Mouse (Mus musculus): ENCODE data around the gene Agpat3. TPM values are rescaled to one million over a fixed set of nuclear protein-coding genes. Genes with fewer than 3 reads are reported as not detected.
A peak's percentile ranks its signal among the peaks of the same experiment; 100 is the strongest.

Agpat3 gene
- polyA plus RNA-seq, 2 experiments, result 83.0 to 111 TPM

GRCm38 (mm10) chr10:78355931-78356593 lies 3.8 kb upstream of the Agpat3 start:
- DNase-seq (ENCODE audit: low spot score) (peak; percentile 26), ATAC-seq (ENCODE audit: low FRiP score, low read depth) (peak; percentile 38; the same call in 1 of the 2 replicates)
- WGBS, result 26% methylated on average over 1 of the region's 1 CpGs
- Histone ChIP-seq H3K36me3 (ENCODE audit: control insufficient read depth, insufficient read depth, low read length) (no peaks in the 10 kb centered on the region), H3K9ac (ENCODE audit: low read depth, low read length, severe bottlenecking) (no peak overlapping the region), H3K27ac (replicated peaks; ENCODE audit: low read depth, low read length) (no peak overlapping the region), H3K4me2 (replicated peaks; ENCODE audit: low read depth, low read length, severe bottlenecking) (no peak overlapping the region), H3K4me1 (ENCODE audit: control insufficient read depth, insufficient read depth, low read length) (peaks cover 6% of the 10 kb centered on the region), H3K9me3 (ENCODE audit: control insufficient read depth, low read length) (no peaks in the 10 kb centered on the region), H3K27me3 (ENCODE audit: control insufficient read depth, insufficient read depth, low read length) (no peaks in the 10 kb centered on the region), H3K4me3 (replicated peaks; ENCODE audit: low read length) (no peak overlapping the region)
- TF ChIP-seq POLR2A (IDR thresholded peaks at IDR 0.05; ENCODE audit: borderline replicate concordance, extremely low read depth, insufficient read depth, insufficient read length), result no peak

- Histone ChIP-seq H3K4me2 (replicated peaks; ENCODE audit: low read depth, low read length, severe bottlenecking) (no peak overlapping the region), H3K9me3 (ENCODE audit: control insufficient read depth, low read length) (no peaks in the 10 kb centered on the region), H3K9ac (ENCODE audit: low read depth, low read length, severe bottlenecking) (peak overlapping the region; percentile 97; the same call in 1 of the 2 replicates), H3K36me3 (ENCODE audit: control insufficient read depth, insufficient read depth, low read length) (0 out of 2 replicates have a peak, but pooled peaks cover 4% of the 10 kb centered on the region), H3K4me3 (replicated peaks; ENCODE audit: low read length) (peak overlapping the region; percentile 85; the same call in 1 of the 2 replicates), H3K27ac (replicated peaks; ENCODE audit: low read depth, low read length) (no peak overlapping the region), H3K4me1 (ENCODE audit: control insufficient read depth, insufficient read depth, low read length) (peaks cover 13% of the 10 kb centered on the region), H3K27me3 (ENCODE audit: control insufficient read depth, insufficient read depth, low read length) (no peaks in the 10 kb centered on the region)
- no peak for ATAC-seq (ENCODE audit: low FRiP score, low read depth)
- DNase-seq (ENCODE audit: low spot score), result no peak
- WGBS, result 43% methylated on average over 4 of the region's 4 CpGs
- no peak for TF ChIP-seq POLR2A (IDR thresholded peaks at IDR 0.05; ENCODE audit: borderline replicate concordance, extremely low read depth, insufficient read depth, insufficient read length)
Measured at GRCm38 (mm10) chr10:78353196-78353595, 907 bp upstream of the Agpat3 start.

GRCm38 (mm10) chr10:78352666-78353030 lies 359 bp upstream of the Agpat3 start:
- no peak for TF ChIP-seq POLR2A (IDR thresholded peaks at IDR 0.05; ENCODE audit: borderline replicate concordance, extremely low read depth, insufficient read depth, insufficient read length)
- Histone ChIP-seq H3K27ac (replicated peaks; ENCODE audit: low read depth, low read length) (peak overlapping the region; percentile 76), H3K4me3 (replicated peaks; ENCODE audit: low read length) (peak overlapping the region; percentile 85), H3K27me3 (ENCODE audit: control insufficient read depth, insufficient read depth, low read length) (no peaks in the 10 kb centered on the region), H3K9ac (ENCODE audit: low read depth, low read length, severe bottlenecking) (peak overlapping the region; percentile 97), H3K9me3 (ENCODE audit: control insufficient read depth, low read length) (no peaks in the 10 kb centered on the region), H3K4me2 (replicated peaks; ENCODE audit: low read depth, low read length, severe bottlenecking) (peak overlapping the region; percentile 79), H3K4me1 (ENCODE audit: control insufficient read depth, insufficient read depth, low read length) (peaks cover 13% of the 10 kb centered on the region), H3K36me3 (ENCODE audit: control insufficient read depth, insufficient read depth, low read length) (0 out of 2 replicates have a peak, but pooled peaks cover 4% of the 10 kb centered on the region)
- ATAC-seq (ENCODE audit: low FRiP score, low read depth) (no peak), DNase-seq (ENCODE audit: low spot score) (no peak)
- WGBS, result 19% methylated on average over 8 of the region's 8 CpGs

- ATAC-seq (ENCODE audit: low FRiP score, low read depth) (no peak), DNase-seq (ENCODE audit: low spot score) (no peak)
- Histone ChIP-seq H3K36me3 (ENCODE audit: control insufficient read depth, insufficient read depth, low read length) (0 out of 2 replicates have a peak, but pooled peaks cover 4% of the 10 kb centered on the region), H3K9me3 (ENCODE audit: control insufficient read depth, low read length) (no peaks in the 10 kb centered on the region), H3K27ac (replicated peaks; ENCODE audit: low read depth, low read length) (peak overlapping the region; percentile 76), H3K4me2 (replicated peaks; ENCODE audit: low read depth, low read length, severe bottlenecking) (peak overlapping the region; percentile 79), H3K27me3 (ENCODE audit: control insufficient read depth, insufficient read depth, low read length) (no peaks in the 10 kb centered on the region), H3K9ac (ENCODE audit: low read depth, low read length, severe bottlenecking) (peak overlapping the region; percentile 97), H3K4me3 (replicated peaks; ENCODE audit: low read length) (peak overlapping the region; percentile 85), H3K4me1 (ENCODE audit: control insufficient read depth, insufficient read depth, low read length) (peaks cover 13% of the 10 kb centered on the region)
- 2% methylated on average over 13 of the region's 13 CpGs for WGBS
- no peak for TF ChIP-seq POLR2A (IDR thresholded peaks at IDR 0.05; ENCODE audit: borderline replicate concordance, extremely low read depth, insufficient read depth, insufficient read length)
Measured at GRCm38 (mm10) chr10:78351564-78351886, 764 bp downstream of the Agpat3 start.

GRCm38 (mm10) chr10:78350796-78351556 lies 1.3 kb downstream of the Agpat3 start:
- Histone ChIP-seq H3K4me1 (ENCODE audit: control insufficient read depth, insufficient read depth, low read length) (peaks cover 13% of the 10 kb centered on the region), H3K9me3 (ENCODE audit: control insufficient read depth, low read length) (no peaks in the 10 kb centered on the region), H3K27ac (replicated peaks; ENCODE audit: low read depth, low read length) (no peak overlapping the region), H3K9ac (ENCODE audit: low read depth, low read length, severe bottlenecking) (peak overlapping the region; percentile 97), H3K36me3 (ENCODE audit: control insufficient read depth, insufficient read depth, low read length) (0 out of 2 replicates have a peak, but pooled peaks cover 4% of the 10 kb centered on the region), H3K4me2 (replicated peaks; ENCODE audit: low read depth, low read length, severe bottlenecking) (peak overlapping the region; percentile 79), H3K27me3 (ENCODE audit: control insufficient read depth, insufficient read depth, low read length) (no peaks in the 10 kb centered on the region), H3K4me3 (replicated peaks; ENCODE audit: low read length) (peak overlapping the region; percentile 85)
- TF ChIP-seq POLR2A (IDR thresholded peaks at IDR 0.05; ENCODE audit: borderline replicate concordance, extremely low read depth, insufficient read depth, insufficient read length), result no peak
- ATAC-seq (ENCODE audit: low FRiP score, low read depth), result no peak
- no peak for DNase-seq (ENCODE audit: low spot score)
- 33% methylated on average over 6 of the region's 6 CpGs for WGBS

All from limb, embryonic 14.5 days (tissue).